Mouse (Mus musculus) neural tube, embryonic 15.5 days (tissue): ENCODE results near the gene H2afj. TPM values are rescaled to one million over a fixed set of nuclear protein-coding genes. Genes with fewer than 3 reads are reported as not detected.
A peak's percentile ranks its signal among the peaks of the same experiment; 100 is the strongest.

Experiments
- ATAC-seq: fragments of 200-750 bp; cut with Nextera tagmentation; 2 replicates; pipeline ENCODE4 v1.8.0; 2017; ENCODE audit warnings: mild to moderate bottlenecking, moderate TSS enrichment, moderate library complexity; ENCODE audit not compliant: low FRiP score
- H3K27ac ChIP-seq: fragments of 300-500 bp; sonication (generic); replicated peaks from 2 replicates; pipeline ENCODE4 v1.5.1; 2015; ENCODE audit warnings: mild to moderate bottlenecking, inconsistent platforms
- H3K27me3 ChIP-seq: fragments of 300-500 bp; sonication (generic); replicated peaks from 2 replicates; pipeline ENCODE4 v1.6.1; 2015; ENCODE audit warnings: inconsistent platforms
- H3K36me3 ChIP-seq: fragments of 300-500 bp; sonication (generic); 2 replicates; pipeline ENCODE4 v1.6.1; 2015; ENCODE audit warnings: inconsistent platforms
- H3K4me1 ChIP-seq: fragments of 300-500 bp; sonication (generic); 2 replicates; pipeline ENCODE4 v1.6.1; 2015; ENCODE audit warnings: inconsistent platforms
- H3K4me2 ChIP-seq: fragments of 300-500 bp; sonication (generic); 2 replicates; pipeline ENCODE4 v1.6.1; 2015; ENCODE audit warnings: inconsistent platforms, mild to moderate bottlenecking, moderate library complexity
- H3K4me3 ChIP-seq: fragments of 300-500 bp; sonication (generic); replicated peaks from 2 replicates; pipeline ENCODE4 v1.5.1; 2015; ENCODE audit warnings: mild to moderate bottlenecking, inconsistent platforms
- H3K9ac ChIP-seq: fragments of 300-500 bp; sonication (generic); replicated peaks from 2 replicates; pipeline ENCODE4 v1.6.1; 2015; ENCODE audit warnings: mild to moderate bottlenecking, inconsistent platforms
- H3K9me3 ChIP-seq: fragments of 300-500 bp; sonication (generic); replicated peaks from 2 replicates; pipeline ENCODE4 v1.6.1; 2016; ENCODE audit warnings: inconsistent platforms
- WGBS: fragments of 180-500 bp; shearing (Covaris S2); methylation state at CpG from one replicate; pipeline ENCODE4 v1.1.7; 2015; ENCODE audit warnings: mixed read lengths; 5-methylcytosine and 5-hydroxymethylcytosine counted together
- polyA plus RNA-seq: library from polyadenylated mRNA; unstranded; fragments of >200 nt; fragmentation: Nextera tagmentation; extraction: Ambion mirVana; gene quantifications from 2 replicates; pipeline ENCODE4 v1.2.1, GENCODE M21; 2015

Gene H2afj
- polyA plus RNA-seq, 1 experiment from 2014 or later = 106 TPM

GRCm38 (mm10) chr6:136807395-136808013 lies 540 bp upstream of the H2afj start:
- 30% methylated on average over 18 of the region's 18 CpGs for WGBS
- Histone ChIP-seq H3K4me1 (peaks cover 34% of the 10 kb centered on the region), H3K36me3 (peaks cover 7% of the 10 kb centered on the region; the same call in 1 of the 2 replicates), H3K9ac (0 out of 2 replicates have a peak overlapping the region, but pooled peaks have one; percentile 32), H3K27ac (peak overlapping the region; percentile 83), H3K4me3 (peak overlapping the region; percentile 90), H3K4me2 (peak overlapping the region; percentile 81), H3K27me3 (no peaks in the 10 kb centered on the region), H3K9me3 (no peaks in the 10 kb centered on the region)
- peak; percentile 11 for ATAC-seq

- Histone ChIP-seq H3K9ac (peak overlapping the region; percentile 69), H3K4me2 (peak overlapping the region; percentile 81), H3K9me3 (no peaks in the 10 kb centered on the region), H3K36me3 (peaks cover 17% of the 10 kb centered on the region), H3K27me3 (no peaks in the 10 kb centered on the region), H3K4me3 (peak overlapping the region; percentile 90), H3K27ac (peak overlapping the region; percentile 75), H3K4me1 (peaks cover 26% of the 10 kb centered on the region)
- peak; percentile 5 for ATAC-seq
- under 1% methylated on average over 28 of the region's 28 CpGs for WGBS
Observed at GRCm38 (mm10) chr6:136808631-136809046, 595 bp downstream of the H2afj start.

GRCm38 (mm10) chr6:136809077-136809476 lies 1.0 kb downstream of the H2afj start:
- Histone ChIP-seq H3K4me2 (peak overlapping the region; percentile 81), H3K36me3 (peaks cover 21% of the 10 kb centered on the region), H3K27ac (no peak overlapping the region), H3K9me3 (no peaks in the 10 kb centered on the region), H3K4me3 (peak overlapping the region; percentile 90), H3K9ac (peak overlapping the region; percentile 69), H3K27me3 (no peaks in the 10 kb centered on the region), H3K4me1 (peaks cover 26% of the 10 kb centered on the region)
- WGBS = 36% methylated on average over 14 of the region's 14 CpGs
- no peak for ATAC-seq

- 84% methylated on average over 13 of the region's 13 CpGs for WGBS
- H3K4me3 ChIP-seq = peak overlapping the region; percentile 90
- ATAC-seq = no peak
- H3K9ac ChIP-seq = no peak overlapping the region
- H3K27me3 ChIP-seq = no peaks in the 10 kb centered on the region
- peaks cover 25% of the 10 kb centered on the region for H3K4me1 ChIP-seq
- H3K4me2 ChIP-seq = peak overlapping the region; percentile 81
- no peaks in the 10 kb centered on the region for H3K9me3 ChIP-seq
- no peak overlapping the region for H3K27ac ChIP-seq
- peaks cover 27% of the 10 kb centered on the region for H3K36me3 ChIP-seq
Observed at GRCm38 (mm10) chr6:136809673-136810072, 1.6 kb downstream of the H2afj start.

- Histone ChIP-seq H3K4me3 (no peak overlapping the region), H3K36me3 (peaks cover 39% of the 10 kb centered on the region), H3K27ac (no peak overlapping the region), H3K4me2 (no peak overlapping the region), H3K4me1 (peaks cover 20% of the 10 kb centered on the region), H3K27me3 (no peaks in the 10 kb centered on the region), H3K9me3 (no peaks in the 10 kb centered on the region), H3K9ac (no peak overlapping the region)
- ATAC-seq = no peak
- 91% methylated on average over 10 of the region's 10 CpGs for WGBS
Observed at GRCm38 (mm10) chr6:136811196-136811595, 3.2 kb downstream of the H2afj start.

GRCm38 (mm10) chr6:136813117-136813516 lies 5.1 kb downstream of the H2afj start:
- Histone ChIP-seq H3K27ac (no peak overlapping the region), H3K4me2 (no peak overlapping the region), H3K4me3 (no peak overlapping the region), H3K9me3 (no peaks in the 10 kb centered on the region), H3K36me3 (peaks cover 58% of the 10 kb centered on the region), H3K9ac (no peak overlapping the region), H3K4me1 (peaks cover 13% of the 10 kb centered on the region), H3K27me3 (no peaks in the 10 kb centered on the region)
- 41% methylated on average over 4 of the region's 4 CpGs for WGBS
- ATAC-seq = no peak

- Histone ChIP-seq H3K36me3 (peaks cover 78% of the 10 kb centered on the region), H3K27ac (no peak overlapping the region), H3K27me3 (no peaks in the 10 kb centered on the region), H3K9me3 (no peaks in the 10 kb centered on the region), H3K9ac (no peak overlapping the region), H3K4me2 (no peak overlapping the region), H3K4me3 (no peak overlapping the region), H3K4me1 (no peaks in the 10 kb centered on the region)
- no peak for ATAC-seq
- 94% methylated on average over 7 of the region's 7 CpGs for WGBS
Observed at GRCm38 (mm10) chr6:136815381-136815780, 7.3 kb downstream of the H2afj start.

GRCm38 (mm10) chr6:136816826-136817225 lies 8.8 kb downstream of the H2afj start:
- no peak overlapping the region for H3K9ac ChIP-seq
- H3K27ac ChIP-seq = no peak overlapping the region
- H3K4me2 ChIP-seq = no peak overlapping the region
- 97% methylated on average over 21 of the region's 21 CpGs for WGBS
- no peaks in the 10 kb centered on the region for H3K9me3 ChIP-seq
- no peaks in the 10 kb centered on the region for H3K4me1 ChIP-seq
- no peak for ATAC-seq
- no peaks in the 10 kb centered on the region for H3K27me3 ChIP-seq
- H3K4me3 ChIP-seq = no peak overlapping the region
- peaks cover 92% of the 10 kb centered on the region for H3K36me3 ChIP-seq

- peaks cover 92% of the 10 kb centered on the region for H3K36me3 ChIP-seq
- H3K4me2 ChIP-seq = no peak overlapping the region
- no peaks in the 10 kb centered on the region for H3K4me1 ChIP-seq
- WGBS = 97% methylated on average over 3 of the region's 3 CpGs
- H3K27ac ChIP-seq = no peak overlapping the region
- ATAC-seq = no peak
- no peak overlapping the region for H3K4me3 ChIP-seq
- no peak overlapping the region for H3K9ac ChIP-seq
- no peaks in the 10 kb centered on the region for H3K27me3 ChIP-seq
- H3K9me3 ChIP-seq = no peaks in the 10 kb centered on the region
Observed at GRCm38 (mm10) chr6:136817549-136817948, 9.5 kb downstream of the H2afj start.

- 97% methylated on average over 21 of the region's 21 CpGs for WGBS
- Histone ChIP-seq H3K9ac (no peak overlapping the region), H3K4me1 (no peaks in the 10 kb centered on the region), H3K4me3 (no peak overlapping the region), H3K36me3 (peaks cover 88% of the 10 kb centered on the region), H3K4me2 (no peak overlapping the region), H3K27me3 (no peaks in the 10 kb centered on the region), H3K9me3 (no peaks in the 10 kb centered on the region), H3K27ac (no peak overlapping the region)
- ATAC-seq = no peak
Observed at GRCm38 (mm10) chr6:136820381-136820780, 12.3 kb downstream of the H2afj start.

- Histone ChIP-seq H3K4me2 (no peak overlapping the region), H3K4me1 (no peaks in the 10 kb centered on the region), H3K9ac (no peak overlapping the region), H3K27ac (no peak overlapping the region), H3K4me3 (no peak overlapping the region), H3K27me3 (no peaks in the 10 kb centered on the region), H3K36me3 (peaks cover 85% of the 10 kb centered on the region), H3K9me3 (no peaks in the 10 kb centered on the region)
- WGBS = 96% methylated on average over 18 of the region's 18 CpGs
- ATAC-seq = no peak
Observed at GRCm38 (mm10) chr6:136821086-136821485, 13.0 kb downstream of the H2afj start.

- Histone ChIP-seq H3K27ac (no peak overlapping the region), H3K9ac (no peak overlapping the region), H3K4me3 (no peak overlapping the region), H3K36me3 (peaks cover 50% of the 10 kb centered on the region), H3K4me2 (no peak overlapping the region), H3K27me3 (no peaks in the 10 kb centered on the region), H3K9me3 (no peaks in the 10 kb centered on the region), H3K4me1 (peaks cover 12% of the 10 kb centered on the region)
- 95% methylated on average over 8 of the region's 8 CpGs for WGBS
- ATAC-seq = no peak
Observed at GRCm38 (mm10) chr6:136824987-136825386, 16.9 kb downstream of the H2afj start.
